Mouse (Mus musculus): ENCODE measurements at regions not wholly inside any gene's neighbourhood (a gene's known extent, or its start where the extent isn't known, plus 50 kb on each side); places are given as distances from the start of the nearest gene placed in this dataset.
A peak's percentile ranks its signal among the peaks of the same experiment; 100 is the strongest.

- DNase-seq (ENCODE audit: low spot score in 2 of 2): no peak
Observed at GRCm38 (mm10) chr14:71895468-71895867, 596.2 kb downstream of the Gm9195 start.

- DNase-seq (ENCODE audit: low spot score in 2 of 2): no peak
Observed at GRCm38 (mm10) chr14:71894811-71895210, 596.8 kb downstream of the Gm9195 start.

- no peak for DNase-seq (ENCODE audit: low spot score in 2 of 2)
Observed at GRCm38 (mm10) chr14:71893361-71893760, 598.3 kb downstream of the Gm9195 start.

GRCm38 (mm10) chr14:71891667-71892066 lies 600.0 kb downstream of the Gm9195 start:
- DNase-seq (ENCODE audit: low spot score in 2 of 2): no peak

- DNase-seq (ENCODE audit: low spot score in 2 of 2): no peak
Observed at GRCm38 (mm10) chr14:71882871-71883270, 608.8 kb downstream of the Gm9195 start.

- no peak for DNase-seq (ENCODE audit: low spot score in 2 of 2)
Observed at GRCm38 (mm10) chr14:71845546-71845945, 646.1 kb downstream of the Gm9195 start.

- no peak for DNase-seq (ENCODE audit: low spot score in 2 of 2)
Observed at GRCm38 (mm10) chr14:71808863-71809487, 682.7 kb downstream of the Gm9195 start.

- no peak for DNase-seq (ENCODE audit: low spot score in 2 of 2)
Observed at GRCm38 (mm10) chr14:71805624-71806023, 686.0 kb downstream of the Gm9195 start.

GRCm38 (mm10) chr14:71799861-71800260 lies 691.8 kb downstream of the Gm9195 start:
- DNase-seq (ENCODE audit: low spot score in 2 of 2): no peak

GRCm38 (mm10) chr14:71795713-71796112 lies 695.9 kb downstream of the Gm9195 start:
- DNase-seq (ENCODE audit: low spot score in 2 of 2): no peak

- no peak for DNase-seq (ENCODE audit: low spot score in 2 of 2)
Observed at GRCm38 (mm10) chr14:71776990-71777525, 714.6 kb downstream of the Gm9195 start.

- no peak for DNase-seq (ENCODE audit: low spot score in 2 of 2)
Observed at GRCm38 (mm10) chr14:71766856-71767255, 724.8 kb downstream of the Gm9195 start.

- no peak for DNase-seq (ENCODE audit: low spot score in 2 of 2)
Observed at GRCm38 (mm10) chr14:71728542-71728941, 763.1 kb downstream of the Gm9195 start.

GRCm38 (mm10) chr14:71723526-71723925 lies 768.1 kb downstream of the Gm9195 start:
- no peak for DNase-seq (ENCODE audit: low spot score in 2 of 2)

GRCm38 (mm10) chr14:71709528-71710289 lies 781.9 kb downstream of the Gm9195 start:
- no peak for DNase-seq (ENCODE audit: low spot score in 2 of 2)

- DNase-seq (ENCODE audit: low spot score in 2 of 2): no peak
Observed at GRCm38 (mm10) chr14:71692752-71693437, 798.7 kb downstream of the Gm9195 start.

- no peak for DNase-seq (ENCODE audit: low spot score in 2 of 2)
Observed at GRCm38 (mm10) chr14:71674564-71674963, 817.1 kb downstream of the Gm9195 start.

- no peak for DNase-seq (ENCODE audit: low spot score in 2 of 2)
Observed at GRCm38 (mm10) chr14:71673837-71674236, 817.8 kb downstream of the Gm9195 start.

- DNase-seq (ENCODE audit: low spot score in 2 of 2): no peak
Observed at GRCm38 (mm10) chr14:71672481-71672880, 819.2 kb downstream of the Gm9195 start.

GRCm38 (mm10) chr14:71671994-71672393 lies 819.6 kb downstream of the Gm9195 start:
- DNase-seq (ENCODE audit: low spot score in 2 of 2): no peak

GRCm38 (mm10) chr14:71670435-71670834 lies 821.2 kb downstream of the Gm9195 start:
- DNase-seq (ENCODE audit: low spot score in 2 of 2): peak; percentile 11 to 21

GRCm38 (mm10) chr14:71666656-71667055 lies 825.0 kb downstream of the Gm9195 start:
- DNase-seq (ENCODE audit: low spot score in 2 of 2): no peak

Measured in urinary bladder, adult 18-20 months (tissue).